Mouse (Mus musculus) CH12.LX (cell line): ENCODE measurements at regions not wholly inside any gene's neighbourhood (a gene's known extent, or its start where the extent isn't known, plus 50 kb on each side); places are given as distances from the start of the nearest gene placed in this dataset.

ENCODE experiments used
- DNase-seq: peaks from one replicate; pipeline ENCODE4 v3.0.0-alpha.2; 2013; ENCODE audit errors: extremely low read depth
- H3K27ac ChIP-seq: 2 replicates; pipeline ENCODE4 v1.5.1; 2012; ENCODE audit warnings: low read depth, mild to moderate bottlenecking, control low read depth, moderate library complexity; ENCODE audit not compliant: insufficient read depth
- H3K27me3 ChIP-seq: replicated peaks from 2 replicates; pipeline ENCODE3; 2012; ENCODE audit warnings: inconsistent platforms
- H3K36me3 ChIP-seq, 2 experiments: replicated peaks in 1 of 2; 2 replicates each; pipeline versions ENCODE3 to v1.6.1; 2012; ENCODE audit warnings: inconsistent platforms in 1 of 2, low read length in 1 of 2, mild to moderate bottlenecking in 1 of 2, mixed read lengths in 1 of 2, moderate library complexity in 1 of 2; ENCODE audit not compliant: control insufficient read depth in 1 of 2, insufficient read depth in 1 of 2
- H3K4me1 ChIP-seq, 2 experiments: 2 replicates each; pipeline ENCODE4 v1.6.1; 2012; ENCODE audit warnings: inconsistent platforms in 1 of 2, moderate library complexity in 1 of 2; ENCODE audit not compliant: insufficient read depth in 2 of 2, control insufficient read depth in 1 of 2
- H3K4me2 ChIP-seq: 2 replicates; pipeline ENCODE4 v1.6.1; 2012; ENCODE audit warnings: low read depth, mild to moderate bottlenecking, control low read depth; ENCODE audit not compliant: poor library complexity, insufficient read depth, severe bottlenecking
- H3K4me3 ChIP-seq, 3 experiments: fragments of 150-350 bp in 1 of 3; sonication (generic) in 1 of 3; replicated peaks in 1 of 3; 2 replicates each; pipeline versions ENCODE3 to v1.5.1; 2011 to 2012; ENCODE audit warnings: low read depth in 2 of 3, low read length in 2 of 3, mild to moderate bottlenecking in 2 of 3, moderate library complexity in 2 of 3, control low read depth in 1 of 3, improper control_type of control experiment in 1 of 3, inconsistent platforms in 1 of 3, mixed read lengths in 1 of 3; ENCODE audit not compliant: poor library complexity in 1 of 3
- H3K79me2 ChIP-seq: replicated peaks from 2 replicates; pipeline ENCODE4 v1.6.1; 2012; ENCODE audit warnings: mild to moderate bottlenecking, moderate library complexity; ENCODE audit not compliant: control insufficient read depth, poor library complexity, insufficient read depth, severe bottlenecking; ENCODE audit errors: extremely low read depth
- H3K9ac ChIP-seq: 2 replicates; pipeline ENCODE4 v1.6.1; 2012; ENCODE audit warnings: low read depth, mild to moderate bottlenecking, control low read depth, moderate library complexity; ENCODE audit not compliant: insufficient read depth
- H3K9me3 ChIP-seq: replicated peaks from 2 replicates; pipeline ENCODE3; 2012; ENCODE audit warnings: low read length, inconsistent platforms, mixed read lengths
- CHD1 ChIP-seq: IDR thresholded peaks from 2 replicates; pipeline ENCODE4 v1.6.1; 2012; ENCODE audit warnings: low read depth, low read length, improper control_type of control experiment, inconsistent platforms
- E2F4 ChIP-seq: IDR thresholded peaks from 2 replicates; pipeline ENCODE4 v1.6.1; 2011; ENCODE audit warnings: low read depth, low read length, improper control_type of control experiment; ENCODE audit not compliant: insufficient replicate concordance
- GABPA ChIP-seq: IDR thresholded peaks from 2 replicates; pipeline ENCODE4 v1.6.1; 2012; ENCODE audit warnings: low read depth, low read length, improper control_type of control experiment, inconsistent platforms; ENCODE audit not compliant: insufficient replicate concordance
- JUN ChIP-seq: IDR thresholded peaks from 2 replicates; pipeline ENCODE4 v1.6.1; 2011; ENCODE audit warnings: low read depth, mild to moderate bottlenecking, low read length, improper control_type of control experiment, moderate library complexity; ENCODE audit not compliant: insufficient read depth
- MAFK ChIP-seq: IDR thresholded peaks from 2 replicates; pipeline ENCODE4 v1.6.1; 2011; ENCODE audit warnings: low read length, improper control_type of control experiment; ENCODE audit not compliant: insufficient replicate concordance
- MAZ ChIP-seq: IDR thresholded peaks from 2 replicates; pipeline ENCODE4 v1.6.1; 2012; ENCODE audit warnings: low read depth, mild to moderate bottlenecking, inconsistent platforms, low read length, improper control_type of control experiment, moderate library complexity
- MEF2A ChIP-seq: IDR thresholded peaks from 2 replicates; pipeline ENCODE4 v1.6.1; 2014; ENCODE audit warnings: low read depth, mild to moderate bottlenecking, inconsistent platforms, low read length, improper control_type of control experiment, borderline replicate concordance
- MYC ChIP-seq: IDR thresholded peaks from 2 replicates; pipeline ENCODE4 v1.6.1; 2011; ENCODE audit warnings: low read depth, mild to moderate bottlenecking, improper control_type of control experiment, low read length
- NELFE ChIP-seq: IDR thresholded peaks from 2 replicates; pipeline ENCODE4 v1.6.1; 2011; ENCODE audit warnings: low read depth, low read length, improper control_type of control experiment
- RCOR1 ChIP-seq: conservative IDR thresholded peaks from 2 replicates; pipeline ENCODE4 v1.6.1; 2012; ENCODE audit warnings: low read depth, mild to moderate bottlenecking, inconsistent platforms, low read length, improper control_type of control experiment
- SIN3A ChIP-seq: IDR thresholded peaks from 2 replicates; pipeline ENCODE4 v1.6.1; 2012; ENCODE audit warnings: low read length, improper control_type of control experiment, inconsistent platforms
- SMC3 ChIP-seq: IDR thresholded peaks from 2 replicates; pipeline ENCODE4 v1.6.1; 2011; ENCODE audit warnings: low read depth, low read length, improper control_type of control experiment
- ZKSCAN1 ChIP-seq: IDR thresholded peaks from 2 replicates; pipeline ENCODE4 v1.6.1; 2012; ENCODE audit warnings: low read depth, inconsistent platforms, low read length, improper control_type of control experiment, borderline replicate concordance
- ZMIZ1 ChIP-seq: IDR thresholded peaks from 2 replicates; pipeline ENCODE4 v1.6.1; 2012; ENCODE audit warnings: low read depth, mild to moderate bottlenecking, inconsistent platforms, low read length, improper control_type of control experiment
- ZNF384 ChIP-seq: IDR thresholded peaks from 2 replicates; pipeline ENCODE4 v1.6.1; 2012; ENCODE audit warnings: low read depth, low read length, improper control_type of control experiment, inconsistent platforms
- dilution Hi-C: fragments of 300-500 bp; cut with MboI; formaldehyde crosslinking; loops from 2 replicates; pipeline ENCODE4 v1.14.3; 2020; ENCODE audit warnings: low sequenced_read_pairs; ENCODE audit not compliant: extremely low pct_unique_long_range_greater_than_20kb, extremely low pct_ligation_motif_present
- in situ Hi-C: fragments of 300-500 bp; cut with MboI; formaldehyde crosslinking; loops from 3 replicates; pipeline ENCODE4 v1.14.3; 2019; ENCODE audit warnings: low sequenced_read_pairs, low pct_ligation_motif_present, low pct_unique_long_range_greater_than_20kb, mixed read lengths

DNA sequence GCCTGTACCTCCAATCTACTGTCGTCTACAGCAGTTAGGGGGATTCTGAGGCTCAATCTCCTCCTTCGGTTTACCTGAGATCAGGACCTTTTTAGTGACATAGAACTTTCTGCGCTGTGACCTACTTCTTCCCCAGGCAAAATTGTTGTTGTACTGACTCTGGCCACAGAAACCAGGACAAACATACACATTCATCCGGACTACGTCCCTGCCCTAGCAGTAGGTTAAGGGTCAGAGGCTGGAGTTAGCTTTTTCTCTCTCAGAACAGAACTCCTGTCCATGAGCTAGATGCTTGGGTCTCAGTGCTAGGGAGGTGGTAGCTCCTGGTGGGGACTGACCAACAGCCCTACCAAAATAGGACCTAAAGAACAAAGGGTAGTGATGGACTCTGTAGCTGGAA lies 180.2 kb downstream of the Rybp start:
- H3K4me2 ChIP-seq = no peak overlapping the region
- no peaks in the 10 kb centered on the region for H3K27me3 ChIP-seq
- TF ChIP-seq MAFK (no peak), SIN3A (no peak), MAZ (no peak), ZMIZ1 (no peak), ZKSCAN1 (no peak), MYC (no peak), RCOR1 (no peak), MEF2A (no peak), CHD1 (no peak), JUN (no peak)
- H3K9me3 ChIP-seq = no peaks in the 10 kb centered on the region
- no peak overlapping the region for H3K9ac ChIP-seq
- dilution Hi-C loops (no loop called here), in situ Hi-C loops (no loop called here)
- peaks cover 3 to 30% of the 10 kb centered on the region in 2 experiments; a peak in 2 of 4 replicates for H3K4me1 ChIP-seq
- H3K79me2 ChIP-seq = no peaks in the 10 kb centered on the region
- no peaks in the 10 kb centered on the region for H3K36me3 ChIP-seq
- H3K4me3 ChIP-seq = no peak overlapping the region
- no peak for DNase-seq
- no peak overlapping the region for H3K27ac ChIP-seq

DNA sequence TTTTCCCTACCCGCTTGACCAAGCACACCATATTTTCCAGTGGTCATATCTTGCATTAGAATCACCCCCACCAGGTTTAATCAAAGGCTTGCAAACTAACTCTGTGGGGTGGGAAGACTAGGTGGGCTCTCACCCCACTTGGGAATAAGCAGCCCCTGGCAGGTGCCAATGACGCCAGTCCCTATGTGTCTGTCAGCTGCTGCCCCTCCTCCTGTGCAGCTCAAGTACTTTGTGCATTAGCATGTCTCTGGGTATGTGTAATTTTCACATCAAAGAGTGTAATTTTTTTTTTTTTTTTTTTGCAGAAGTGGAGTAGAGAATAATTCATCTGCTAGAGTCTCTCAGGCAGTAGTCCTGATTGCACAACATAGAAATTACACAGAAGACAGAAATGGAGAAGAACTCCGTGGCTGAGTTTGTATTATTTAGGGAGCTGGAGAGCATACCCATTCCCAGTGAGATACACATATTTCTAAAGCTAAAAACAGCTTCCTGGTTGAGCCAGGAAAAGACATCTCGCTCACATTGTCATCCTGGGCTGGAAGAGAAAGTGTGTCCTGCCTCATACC lies 186.6 kb downstream of the Rybp start:
- H3K27me3 ChIP-seq = no peaks in the 10 kb centered on the region
- no peak overlapping the region for H3K27ac ChIP-seq

DNA sequence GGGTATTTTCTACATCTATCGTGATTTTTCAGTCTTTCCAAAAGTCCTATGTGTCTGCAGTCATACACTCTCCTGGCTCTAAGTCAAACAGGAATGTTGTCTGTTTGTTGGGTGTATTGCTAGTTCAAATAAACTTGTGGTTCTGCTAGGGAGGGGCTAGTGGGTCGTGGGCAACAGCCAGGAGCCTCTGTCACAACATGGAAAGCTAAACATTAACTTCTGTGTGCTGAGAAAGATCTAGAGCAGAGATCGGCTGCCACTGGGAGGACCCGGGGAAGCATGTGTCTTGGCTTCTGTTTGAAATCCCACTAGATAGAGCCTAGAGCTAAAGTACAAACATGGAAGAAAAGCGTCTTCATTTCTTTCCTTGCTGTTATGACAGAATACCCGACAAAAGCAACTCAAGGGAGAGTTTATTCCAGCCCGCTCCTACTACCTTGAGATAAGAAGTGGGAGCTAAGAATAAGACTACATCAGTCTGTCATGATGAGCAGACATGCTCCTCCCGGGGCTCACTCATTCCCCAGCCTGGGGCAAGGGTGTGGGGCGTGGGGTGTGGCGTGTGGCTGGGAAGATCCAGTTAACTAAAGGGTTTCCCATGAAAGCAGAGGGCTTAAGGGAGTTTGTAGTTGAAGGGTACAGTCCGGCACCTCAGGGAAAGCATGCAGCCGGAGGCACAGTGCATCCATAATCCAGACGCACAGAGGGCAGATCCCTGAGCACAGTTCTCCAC lies 190.7 kb downstream of the Rybp start:
- Histone ChIP-seq H3K9me3 (no peaks in the 10 kb centered on the region), H3K27me3 (no peaks in the 10 kb centered on the region), H3K4me3 (no peak overlapping the region), H3K36me3 (no peaks in the 10 kb centered on the region), H3K4me1 (peaks cover 7 to 24% of the 10 kb centered on the region in 2 experiments), H3K9ac (no peak overlapping the region), H3K27ac (no peak overlapping the region), H3K4me2 (no peak overlapping the region), H3K79me2 (no peaks in the 10 kb centered on the region)
- no peak for DNase-seq
- in situ Hi-C loops (no loop called here), dilution Hi-C loops (no loop called here)
- TF ChIP-seq MAFK (no peak), MYC (no peak), SMC3 (no peak), MAZ (no peak), NELFE (no peak), GABPA (no peak), E2F4 (no peak)

More for the DNA sequence above, 186.6 kb downstream of the Rybp start:
- in situ Hi-C loops (no loop called here), dilution Hi-C loops (no loop called here)
- H3K9ac ChIP-seq = no peak overlapping the region
- DNase-seq = no peak
- H3K36me3 ChIP-seq = no peaks in the 10 kb centered on the region
- no peaks in the 10 kb centered on the region for H3K9me3 ChIP-seq
- H3K4me3 ChIP-seq = no peak overlapping the region
- H3K4me2 ChIP-seq = no peak overlapping the region
- TF ChIP-seq CHD1 (no peak), ZNF384 (0 out of 2 replicates have a peak, but pooled peaks have one; percentile 14)
- H3K4me1 ChIP-seq = 0 out of 4 replicates have a peak, but pooled peaks cover 0 to 4% of the 10 kb centered on the region in 2 experiments
- no peaks in the 10 kb centered on the region for H3K79me2 ChIP-seq
